Mouse (Mus musculus): ENCODE results near the gene 2010003K11Rik. TPM values are rescaled to one million over a fixed set of nuclear protein-coding genes. Genes with fewer than 3 reads are reported as not detected.
A peak's percentile ranks its signal among the peaks of the same experiment; 100 is the strongest.

Gene 2010003K11Rik
- total RNA-seq, 1 experiment = not detected

DNA sequence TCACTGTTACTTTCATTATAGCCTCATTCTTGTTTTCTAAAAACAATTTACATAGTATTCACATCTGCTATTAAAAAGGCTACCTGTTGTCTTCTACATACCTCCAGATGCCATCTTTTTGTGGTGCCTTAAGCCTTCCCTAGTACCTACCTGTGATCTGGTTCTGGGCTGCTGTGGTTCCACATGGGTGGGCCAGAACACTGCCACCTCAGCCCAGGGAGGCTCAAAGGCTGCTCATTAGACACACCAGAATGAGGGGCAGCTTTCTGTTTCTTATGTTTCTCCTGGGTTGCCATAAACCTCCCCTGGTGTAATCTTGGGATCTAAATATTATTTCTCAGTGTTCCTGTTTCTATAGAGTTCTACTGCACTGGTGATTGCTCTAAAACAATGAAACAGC is 43.7 kb upstream of the 2010003K11Rik start:
- Histone ChIP-seq H3K4me1 (ENCODE audit: control insufficient read depth in 2 of 2, insufficient read depth in 2 of 2, low read length in 2 of 2, poor library complexity in 1 of 2) (no peaks in the 10 kb centered on the region), H3K9ac (ENCODE audit: insufficient read depth, low read depth, low read length, poor library complexity, severe bottlenecking) (no peak overlapping the region), H3K9me3 (ENCODE audit: control insufficient read depth, insufficient read depth, low read depth, low read length) (no peaks in the 10 kb centered on the region), H3K36me3 (ENCODE audit: control insufficient read depth, insufficient read depth, low read length, poor library complexity, severe bottlenecking) (no peaks in the 10 kb centered on the region), H3K4me3 (ENCODE audit: insufficient read depth in 1 of 2, low read depth in 1 of 2, low read length in 2 of 2, poor library complexity in 1 of 2, severe bottlenecking in 1 of 2) (no peak overlapping the region), H3K27ac (ENCODE audit: insufficient read depth, low read depth, low read length, poor library complexity, severe bottlenecking) (no peak overlapping the region)
- DNase-seq (ENCODE audit: low read depth, low spot score) = no peak
- no peak for TF ChIP-seq ZC3H11A (IDR thresholded peaks at IDR 0.05; ENCODE audit: borderline replicate concordance, low read depth, low read length)
- TF ChIP-seq MAFK (IDR thresholded peaks at IDR 0.05; ENCODE audit: insufficient read depth, low read depth, low read length) = no peak
- no peak for TF ChIP-seq ZNF384 (IDR thresholded peaks at IDR 0.05; ENCODE audit: low read depth, low read length)
- in situ Hi-C loops (cut with MboI; ENCODE audit: low sequenced_read_pairs in 2 of 2, unreplicated experiment in 2 of 2) = no loop called here

DNA sequence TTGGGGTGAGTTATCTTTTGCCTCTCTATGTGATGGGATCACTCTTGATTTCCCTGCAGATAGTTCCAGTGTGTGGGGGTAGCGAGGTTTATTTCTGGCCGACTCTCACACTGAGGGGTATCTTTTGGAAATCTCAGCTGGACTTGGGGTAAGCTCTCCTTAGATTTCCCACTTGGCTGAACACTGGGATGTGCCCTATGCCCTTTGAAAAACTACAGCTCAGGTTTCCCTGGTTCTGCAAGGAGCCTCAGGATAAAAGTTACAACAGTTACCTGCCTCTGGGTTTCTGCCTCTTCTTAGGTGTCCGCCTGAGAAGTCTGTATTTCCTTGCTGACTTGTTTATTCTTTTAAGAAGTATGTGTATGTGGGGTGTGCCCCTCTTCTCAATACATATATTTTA is 42.6 kb upstream of the 2010003K11Rik start:
- no peak for TF ChIP-seq CHD2 (IDR thresholded peaks at IDR 0.05; ENCODE audit: low read depth, low read length)
- TF ChIP-seq MAFK (IDR thresholded peaks at IDR 0.05; ENCODE audit: insufficient read depth, low read depth, low read length) = no peak
- no peak for TF ChIP-seq HCFC1 (IDR thresholded peaks at IDR 0.05; ENCODE audit: borderline replicate concordance, insufficient read depth, low read length)
- TF ChIP-seq ZNF384 (IDR thresholded peaks at IDR 0.05; ENCODE audit: low read depth, low read length) = no peak
- no peak for TF ChIP-seq ZC3H11A (IDR thresholded peaks at IDR 0.05; ENCODE audit: borderline replicate concordance, low read depth, low read length)
- Histone ChIP-seq H3K36me3 (ENCODE audit: control insufficient read depth, insufficient read depth, low read length, poor library complexity, severe bottlenecking) (no peaks in the 10 kb centered on the region), H3K27ac (ENCODE audit: insufficient read depth, low read depth, low read length, poor library complexity, severe bottlenecking) (no peak overlapping the region), H3K4me3 (ENCODE audit: insufficient read depth in 1 of 2, low read depth in 1 of 2, low read length in 2 of 2, poor library complexity in 1 of 2, severe bottlenecking in 1 of 2) (no peak overlapping the region), H3K9me3 (ENCODE audit: control insufficient read depth, insufficient read depth, low read depth, low read length) (no peaks in the 10 kb centered on the region), H3K9ac (ENCODE audit: insufficient read depth, low read depth, low read length, poor library complexity, severe bottlenecking) (no peak overlapping the region), H3K4me1 (ENCODE audit: control insufficient read depth in 2 of 2, insufficient read depth in 2 of 2, low read length in 2 of 2, poor library complexity in 1 of 2) (no peaks in the 10 kb centered on the region)
- DNase-seq (ENCODE audit: low read depth, low spot score) = no peak
- in situ Hi-C loops (cut with MboI; ENCODE audit: low sequenced_read_pairs in 2 of 2, unreplicated experiment in 2 of 2) = no loop called here

DNA sequence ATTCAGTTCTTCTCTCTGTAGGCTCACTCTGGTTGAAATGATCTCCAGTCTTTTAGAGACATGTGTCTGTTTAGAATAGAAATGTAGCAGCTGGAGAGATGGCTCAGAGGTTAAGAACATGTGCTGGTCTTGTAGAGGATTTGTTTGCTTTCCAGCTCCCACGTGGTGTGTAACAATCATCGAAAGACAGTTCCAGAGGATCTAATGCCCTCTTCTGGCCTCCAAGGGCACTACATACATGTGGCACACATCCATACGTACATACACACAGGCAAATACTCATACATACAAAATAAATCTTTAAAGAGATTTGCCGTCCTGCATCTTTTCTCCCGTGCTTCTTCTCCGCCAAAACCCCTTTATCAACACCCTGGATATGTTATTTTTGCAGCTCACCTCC is 41.9 kb upstream of the 2010003K11Rik start:
- no peak overlapping the region for H3K27ac ChIP-seq (ENCODE audit: insufficient read depth, low read depth, low read length, poor library complexity, severe bottlenecking)
- no peak overlapping the region for H3K4me3 ChIP-seq (ENCODE audit: insufficient read depth in 1 of 2, low read depth in 1 of 2, low read length in 2 of 2, poor library complexity in 1 of 2, severe bottlenecking in 1 of 2)
- peak; percentile 30 for DNase-seq (ENCODE audit: low read depth, low spot score)
- no peaks in the 10 kb centered on the region for H3K9me3 ChIP-seq (ENCODE audit: control insufficient read depth, insufficient read depth, low read depth, low read length)
- H3K36me3 ChIP-seq (ENCODE audit: control insufficient read depth, insufficient read depth, low read length, poor library complexity, severe bottlenecking) = no peaks in the 10 kb centered on the region
- no peak overlapping the region for H3K9ac ChIP-seq (ENCODE audit: insufficient read depth, low read depth, low read length, poor library complexity, severe bottlenecking)
- in situ Hi-C loops (cut with MboI; ENCODE audit: low sequenced_read_pairs in 2 of 2, unreplicated experiment in 2 of 2) = no loop called here
- H3K4me1 ChIP-seq (ENCODE audit: control insufficient read depth in 2 of 2, insufficient read depth in 2 of 2, low read length in 2 of 2, poor library complexity in 1 of 2) = no peaks in the 10 kb centered on the region
- no peak for TF ChIP-seq MAFK (IDR thresholded peaks at IDR 0.05; ENCODE audit: insufficient read depth, low read depth, low read length)
- no peak for TF ChIP-seq HCFC1 (IDR thresholded peaks at IDR 0.05; ENCODE audit: borderline replicate concordance, insufficient read depth, low read length)
- TF ChIP-seq ZC3H11A (IDR thresholded peaks at IDR 0.05; ENCODE audit: borderline replicate concordance, low read depth, low read length) = peak; percentile 28; the same call in 1 of the 2 replicates
- TF ChIP-seq ZNF384 (IDR thresholded peaks at IDR 0.05; ENCODE audit: low read depth, low read length) = no peak

DNA sequence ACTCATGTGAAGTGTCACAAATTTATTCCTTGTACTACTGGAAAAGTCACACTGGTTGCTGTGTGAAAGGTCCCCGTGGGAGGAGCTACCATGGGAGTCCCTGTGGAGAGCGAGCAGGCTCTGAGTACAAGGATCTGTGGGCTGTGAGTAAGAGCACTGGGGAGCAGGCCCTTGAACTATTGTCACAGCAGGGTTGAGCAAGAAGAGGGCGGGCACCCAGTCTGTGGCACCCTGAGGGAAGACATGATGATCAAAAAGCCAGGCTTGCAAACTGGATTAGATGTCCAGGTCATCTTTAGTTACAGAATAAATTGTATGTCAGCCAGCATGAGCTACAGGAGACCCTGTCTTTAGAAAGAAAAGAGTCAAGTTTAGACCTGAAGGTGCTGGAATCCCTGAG is 38.2 kb upstream of the 2010003K11Rik start:
- H3K4me3 ChIP-seq (ENCODE audit: insufficient read depth in 1 of 2, low read depth in 1 of 2, low read length in 2 of 2, poor library complexity in 1 of 2, severe bottlenecking in 1 of 2) = no peak overlapping the region
- TF ChIP-seq MAFK (IDR thresholded peaks at IDR 0.05; ENCODE audit: insufficient read depth, low read depth, low read length) = no peak
- TF ChIP-seq HCFC1 (IDR thresholded peaks at IDR 0.05; ENCODE audit: borderline replicate concordance, insufficient read depth, low read length) = no peak
- no peak for TF ChIP-seq ZNF384 (IDR thresholded peaks at IDR 0.05; ENCODE audit: low read depth, low read length)
- no peak for TF ChIP-seq CHD2 (IDR thresholded peaks at IDR 0.05; ENCODE audit: low read depth, low read length)
- TF ChIP-seq ZC3H11A (IDR thresholded peaks at IDR 0.05; ENCODE audit: borderline replicate concordance, low read depth, low read length) = no peak
- no peak for DNase-seq (ENCODE audit: low read depth, low spot score)
- H3K4me1 ChIP-seq (ENCODE audit: control insufficient read depth in 2 of 2, insufficient read depth in 2 of 2, low read length in 2 of 2, poor library complexity in 1 of 2) = no peaks in the 10 kb centered on the region
- H3K27ac ChIP-seq (ENCODE audit: insufficient read depth, low read depth, low read length, poor library complexity, severe bottlenecking) = no peak overlapping the region
- H3K36me3 ChIP-seq (ENCODE audit: control insufficient read depth, insufficient read depth, low read length, poor library complexity, severe bottlenecking) = no peaks in the 10 kb centered on the region
- in situ Hi-C loops (cut with MboI; ENCODE audit: low sequenced_read_pairs in 2 of 2, unreplicated experiment in 2 of 2) = no loop called here
- H3K9ac ChIP-seq (ENCODE audit: insufficient read depth, low read depth, low read length, poor library complexity, severe bottlenecking) = no peak overlapping the region
- H3K9me3 ChIP-seq (ENCODE audit: control insufficient read depth, insufficient read depth, low read depth, low read length) = no peaks in the 10 kb centered on the region

DNA sequence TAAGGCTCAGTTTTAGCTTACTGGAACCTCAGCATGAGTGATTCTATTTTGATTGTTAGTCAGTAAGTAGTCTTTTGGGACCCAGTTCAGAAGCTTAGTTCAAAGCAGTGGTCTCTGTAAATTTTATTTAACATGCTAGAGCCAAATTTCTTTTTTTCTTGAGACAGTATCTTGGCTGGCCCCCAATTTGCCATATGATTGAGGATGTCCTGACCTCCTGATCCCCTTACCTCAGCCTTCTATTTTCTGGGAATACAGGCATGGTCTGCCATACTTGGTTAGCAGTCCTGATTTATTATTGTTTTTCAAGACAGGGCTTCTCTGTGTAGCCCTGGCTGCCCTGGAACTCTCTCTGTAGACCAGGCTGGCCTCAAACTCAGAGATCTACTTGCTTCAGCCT is 37.5 kb upstream of the 2010003K11Rik start:
- Histone ChIP-seq H3K27ac (ENCODE audit: insufficient read depth, low read depth, low read length, poor library complexity, severe bottlenecking) (no peak overlapping the region), H3K36me3 (ENCODE audit: control insufficient read depth, insufficient read depth, low read length, poor library complexity, severe bottlenecking) (no peaks in the 10 kb centered on the region), H3K9me3 (ENCODE audit: control insufficient read depth, insufficient read depth, low read depth, low read length) (no peaks in the 10 kb centered on the region), H3K9ac (ENCODE audit: insufficient read depth, low read depth, low read length, poor library complexity, severe bottlenecking) (no peak overlapping the region), H3K4me3 (ENCODE audit: insufficient read depth in 1 of 2, low read depth in 1 of 2, low read length in 2 of 2, poor library complexity in 1 of 2, severe bottlenecking in 1 of 2) (no peak overlapping the region), H3K4me1 (ENCODE audit: control insufficient read depth in 2 of 2, insufficient read depth in 2 of 2, low read length in 2 of 2, poor library complexity in 1 of 2) (no peaks in the 10 kb centered on the region)
- TF ChIP-seq CHD2 (IDR thresholded peaks at IDR 0.05; ENCODE audit: low read depth, low read length) (no peak), ZNF384 (IDR thresholded peaks at IDR 0.05; ENCODE audit: low read depth, low read length) (no peak), MAFK (IDR thresholded peaks at IDR 0.05; ENCODE audit: insufficient read depth, low read depth, low read length) (no peak), HCFC1 (IDR thresholded peaks at IDR 0.05; ENCODE audit: borderline replicate concordance, insufficient read depth, low read length) (no peak), ZC3H11A (IDR thresholded peaks at IDR 0.05; ENCODE audit: borderline replicate concordance, low read depth, low read length) (no peak)
- in situ Hi-C loops (cut with MboI; ENCODE audit: low sequenced_read_pairs in 2 of 2, unreplicated experiment in 2 of 2) = no loop called here
- DNase-seq (ENCODE audit: low read depth, low spot score) = no peak

All from ES-E14 (cell line).